Mouse (Mus musculus): Measurements from ENCODE around the gene 4930562C15Rik. TPM values are rescaled to one million over a fixed set of nuclear protein-coding genes. Genes with fewer than 3 reads are reported as not detected.
A peak's percentile ranks its signal among the peaks of the same experiment; 100 is the strongest.

Gene 4930562C15Rik
- polyA plus RNA-seq, 1 experiment from 2014 or later = 0.14 TPM

- Histone ChIP-seq H3K36me3 (replicated peaks) (no peaks in the 10 kb centered on the region), H3K27me3 (no peaks in the 10 kb centered on the region), H3K27ac (replicated peaks) (no peak overlapping the region), H3K9me3 (replicated peaks) (no peaks in the 10 kb centered on the region), H3K9ac (no peak overlapping the region), H3K4me1 (replicated peaks) (peaks cover 19% of the 10 kb centered on the region), H3K4me2 (peak overlapping the region; percentile 19; the same call in 1 of the 2 replicates), H3K4me3 (replicated peaks) (no peak overlapping the region)
- peak; percentile 52 for ATAC-seq (ENCODE audit: insufficient read depth)
- WGBS (ENCODE audit: insufficient replicate concordance) = 41% methylated on average over 15 of the region's 15 CpGs
Observed at GRCm38 (mm10) chr16:4831650-4832419, 3.4 kb upstream of the 4930562C15Rik start.

GRCm38 (mm10) chr16:4833858-4834257 lies 1.4 kb upstream of the 4930562C15Rik start:
- no peak for ATAC-seq (ENCODE audit: insufficient read depth)
- Histone ChIP-seq H3K27me3 (no peaks in the 10 kb centered on the region), H3K36me3 (replicated peaks) (no peaks in the 10 kb centered on the region), H3K9ac (no peak overlapping the region), H3K4me1 (replicated peaks) (peaks cover 16% of the 10 kb centered on the region), H3K9me3 (replicated peaks) (no peaks in the 10 kb centered on the region), H3K27ac (replicated peaks) (no peak overlapping the region), H3K4me2 (no peak overlapping the region), H3K4me3 (replicated peaks) (no peak overlapping the region)
- 51% methylated on average over 2 of the region's 2 CpGs for WGBS (ENCODE audit: insufficient replicate concordance)

- Histone ChIP-seq H3K36me3 (replicated peaks) (no peaks in the 10 kb centered on the region), H3K9ac (no peak overlapping the region), H3K27ac (replicated peaks) (no peak overlapping the region), H3K4me1 (replicated peaks) (no peaks in the 10 kb centered on the region), H3K9me3 (replicated peaks) (no peaks in the 10 kb centered on the region), H3K4me3 (replicated peaks) (no peak overlapping the region), H3K27me3 (no peaks in the 10 kb centered on the region), H3K4me2 (no peak overlapping the region)
- ATAC-seq (ENCODE audit: insufficient read depth) = no peak
- WGBS (ENCODE audit: insufficient replicate concordance) = 63% methylated on average over 3 of the region's 3 CpGs
Observed at GRCm38 (mm10) chr16:4837631-4838030, 2.4 kb downstream of the 4930562C15Rik start.

DNA sequence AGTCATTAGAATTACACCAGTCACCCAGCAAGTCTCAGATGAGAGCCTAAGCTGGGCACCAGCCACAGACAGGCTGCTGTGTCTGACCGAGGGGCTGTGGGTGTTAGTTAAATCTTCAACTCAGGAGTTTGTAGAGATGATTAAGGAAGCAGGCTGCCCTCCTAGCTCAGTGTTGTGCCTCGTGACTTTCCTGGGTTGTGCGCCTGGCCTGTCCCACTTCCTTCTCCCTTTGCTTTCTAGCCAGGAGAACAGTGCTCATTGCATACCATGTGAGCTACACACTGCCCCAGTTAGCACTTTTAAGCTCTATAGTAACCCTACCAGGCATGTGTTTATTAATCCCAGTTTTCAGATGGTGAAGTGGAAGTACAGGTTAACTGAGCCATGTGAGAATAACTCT lies 4.3 kb downstream of the 4930562C15Rik start:
- Histone ChIP-seq H3K9me3 (replicated peaks) (no peaks in the 10 kb centered on the region), H3K4me2 (no peak overlapping the region), H3K36me3 (replicated peaks) (no peaks in the 10 kb centered on the region), H3K4me1 (replicated peaks) (no peaks in the 10 kb centered on the region), H3K27ac (replicated peaks) (no peak overlapping the region), H3K9ac (no peak overlapping the region), H3K4me3 (replicated peaks) (no peak overlapping the region), H3K27me3 (no peaks in the 10 kb centered on the region)
- no peak for ATAC-seq (ENCODE audit: insufficient read depth)
- WGBS (ENCODE audit: insufficient replicate concordance) = 38% methylated on average over 3 of the region's 3 CpGs

DNA sequence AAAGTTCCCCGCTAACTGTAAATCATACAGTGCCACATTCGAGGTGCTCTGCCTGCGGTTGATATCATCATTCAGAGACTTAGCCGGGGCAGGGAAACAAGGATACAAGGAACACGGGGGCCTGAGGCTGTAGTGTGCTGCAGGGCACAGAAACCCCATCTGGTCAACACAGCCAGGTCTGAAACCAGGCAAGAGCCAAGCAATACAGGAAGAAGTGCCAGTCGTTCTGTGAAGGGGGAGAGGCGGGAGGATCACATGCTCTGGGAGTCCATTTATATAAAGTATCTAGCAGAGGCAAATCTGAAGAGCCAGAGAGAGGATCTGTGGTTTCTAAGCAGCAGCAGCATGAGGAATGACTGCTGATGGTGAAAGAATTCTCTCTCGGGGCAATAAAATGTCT lies 5.0 kb downstream of the 4930562C15Rik start:
- no peaks in the 10 kb centered on the region for H3K36me3 ChIP-seq (replicated peaks)
- no peak overlapping the region for H3K4me3 ChIP-seq (replicated peaks)
- H3K9me3 ChIP-seq (replicated peaks) = no peaks in the 10 kb centered on the region
- no peak overlapping the region for H3K4me2 ChIP-seq
- no peak overlapping the region for H3K27ac ChIP-seq (replicated peaks)
- ATAC-seq (ENCODE audit: insufficient read depth) = no peak
- WGBS (ENCODE audit: insufficient replicate concordance) = 59% methylated on average over 8 of the region's 8 CpGs
- H3K9ac ChIP-seq = no peak overlapping the region
- no peaks in the 10 kb centered on the region for H3K27me3 ChIP-seq
- no peaks in the 10 kb centered on the region for H3K4me1 ChIP-seq (replicated peaks)

DNA sequence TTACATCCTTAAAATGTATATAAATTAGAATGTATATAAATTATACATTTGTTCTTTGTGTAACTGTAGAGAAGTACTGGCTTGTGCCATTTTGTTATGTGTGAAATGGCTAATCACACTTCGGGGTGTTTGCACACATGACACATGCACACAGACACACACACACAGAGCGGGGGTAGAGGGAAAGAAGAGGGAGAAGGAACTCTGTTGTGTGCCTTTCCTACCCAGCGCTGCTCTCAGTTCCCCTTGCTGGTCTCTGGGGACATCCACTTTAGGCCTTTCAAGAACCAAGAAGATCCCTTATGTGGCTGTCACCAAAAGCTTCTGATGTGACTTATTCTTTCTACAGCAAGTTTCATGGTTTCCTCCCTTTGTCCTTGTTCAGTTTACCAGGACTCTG lies 11.8 kb downstream of the 4930562C15Rik start:
- H3K9ac ChIP-seq = no peak overlapping the region
- H3K27me3 ChIP-seq = peaks cover 10% of the 10 kb centered on the region; the same call in 1 of the 2 replicates
- no peak overlapping the region for H3K4me3 ChIP-seq (replicated peaks)
- H3K27ac ChIP-seq (replicated peaks) = no peak overlapping the region
- no peaks in the 10 kb centered on the region for H3K4me1 ChIP-seq (replicated peaks)
- WGBS (ENCODE audit: insufficient replicate concordance) = 66% methylated on average over 3 of the region's 3 CpGs
- no peaks in the 10 kb centered on the region for H3K9me3 ChIP-seq (replicated peaks)
- H3K36me3 ChIP-seq (replicated peaks) = no peaks in the 10 kb centered on the region
- ATAC-seq (ENCODE audit: insufficient read depth) = no peak
- H3K4me2 ChIP-seq = no peak overlapping the region

GRCm38 (mm10) chr16:4848090-4848489 lies 12.9 kb downstream of the 4930562C15Rik start:
- ATAC-seq (ENCODE audit: insufficient read depth) = no peak
- 72% methylated on average over 2 of the region's 2 CpGs for WGBS (ENCODE audit: insufficient replicate concordance)
- no peak overlapping the region for H3K27ac ChIP-seq (replicated peaks)

DNA sequence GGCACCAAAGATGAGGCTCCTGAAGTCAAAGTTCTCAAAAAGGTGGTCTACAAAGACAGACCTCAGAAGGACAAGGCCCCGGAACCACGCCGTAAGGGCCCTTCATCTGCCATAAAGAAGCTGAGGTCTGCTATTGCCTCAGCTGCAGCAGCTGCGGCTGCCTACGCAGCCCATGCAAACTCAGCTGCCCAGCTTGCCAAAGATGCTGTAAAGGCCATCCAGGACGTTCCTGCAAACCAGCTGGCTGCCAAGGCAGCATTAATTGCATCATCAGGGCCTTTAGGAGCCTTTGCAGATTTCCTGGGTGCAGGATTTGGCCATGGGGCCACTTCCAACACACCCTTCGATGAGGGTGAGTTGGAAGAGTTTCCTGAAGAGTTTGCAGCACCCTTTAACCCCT lies 15.1 kb downstream of the 4930562C15Rik start:
- Histone ChIP-seq H3K9me3 (replicated peaks) (no peaks in the 10 kb centered on the region), H3K9ac (no peak overlapping the region), H3K36me3 (replicated peaks) (no peaks in the 10 kb centered on the region), H3K4me2 (no peak overlapping the region), H3K27me3 (peaks cover 22% of the 10 kb centered on the region), H3K4me3 (replicated peaks) (no peak overlapping the region), H3K4me1 (replicated peaks) (no peaks in the 10 kb centered on the region), H3K27ac (replicated peaks) (no peak overlapping the region)
- 66% methylated on average over 7 of the region's 7 CpGs for WGBS (ENCODE audit: insufficient replicate concordance)
- no peak for ATAC-seq (ENCODE audit: insufficient read depth)

More at GRCm38 (mm10) chr16:4848090-4848489, 12.9 kb downstream of the 4930562C15Rik start:
- Histone ChIP-seq H3K9ac (no peak overlapping the region), H3K9me3 (replicated peaks) (no peaks in the 10 kb centered on the region), H3K4me1 (replicated peaks) (no peaks in the 10 kb centered on the region), H3K27me3 (peaks cover 10% of the 10 kb centered on the region; the same call in 1 of the 2 replicates), H3K4me2 (no peak overlapping the region), H3K4me3 (replicated peaks) (no peak overlapping the region), H3K36me3 (replicated peaks) (no peaks in the 10 kb centered on the region)

DNA sequence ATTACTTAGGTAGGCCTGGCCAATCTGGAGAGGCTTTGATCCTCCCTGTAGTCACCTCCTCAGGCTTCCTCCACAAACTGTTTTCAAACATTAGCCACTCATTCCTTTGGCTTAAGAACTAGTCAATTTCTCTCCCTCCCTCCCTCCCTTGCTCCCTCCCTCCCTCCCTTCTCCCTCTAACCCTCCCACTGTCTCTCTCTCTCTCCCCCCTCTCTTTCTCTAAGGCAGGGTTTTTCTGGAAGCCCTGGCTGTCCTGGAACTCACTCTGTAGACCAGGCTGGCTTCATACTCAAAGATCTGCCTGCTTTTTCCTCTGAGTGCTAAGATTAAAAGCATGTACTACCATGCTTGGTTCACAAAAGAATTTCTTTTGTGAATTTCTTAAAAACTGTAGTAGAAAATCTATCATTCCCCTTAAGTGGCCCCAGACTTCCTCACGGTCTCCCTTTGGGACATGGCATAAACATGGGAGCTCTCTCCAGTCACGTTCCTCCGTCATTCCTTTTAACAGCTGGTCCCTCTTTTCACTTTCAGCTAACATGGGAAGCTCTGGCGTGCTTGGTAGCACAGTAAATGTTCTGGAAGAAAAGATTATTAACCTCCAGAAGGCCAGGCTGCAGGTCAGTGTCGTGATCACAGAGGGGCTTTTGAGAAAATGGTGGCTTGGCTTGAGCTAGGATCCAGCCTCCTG lies 15.9 kb downstream of the 4930562C15Rik start:
- H3K27me3 ChIP-seq = peaks cover 22% of the 10 kb centered on the region
- no peaks in the 10 kb centered on the region for H3K36me3 ChIP-seq (replicated peaks)
- 54% methylated on average over 5 of the region's 5 CpGs for WGBS (ENCODE audit: insufficient replicate concordance)
- H3K9me3 ChIP-seq (replicated peaks) = no peaks in the 10 kb centered on the region
- no peak overlapping the region for H3K27ac ChIP-seq (replicated peaks)
- H3K9ac ChIP-seq = no peak overlapping the region
- no peak overlapping the region for H3K4me2 ChIP-seq
- no peaks in the 10 kb centered on the region for H3K4me1 ChIP-seq (replicated peaks)
- no peak overlapping the region for H3K4me3 ChIP-seq (replicated peaks)
- no peak for ATAC-seq (ENCODE audit: insufficient read depth)

- ATAC-seq (ENCODE audit: insufficient read depth) = no peak
- WGBS (ENCODE audit: insufficient replicate concordance) = 46% methylated on average over 5 of the region's 5 CpGs
- no peaks in the 10 kb centered on the region for H3K9me3 ChIP-seq (replicated peaks)
- no peak overlapping the region for H3K4me2 ChIP-seq
- H3K36me3 ChIP-seq (replicated peaks) = no peaks in the 10 kb centered on the region
- H3K9ac ChIP-seq = no peak overlapping the region
- H3K27me3 ChIP-seq = peaks cover 27% of the 10 kb centered on the region
- H3K27ac ChIP-seq (replicated peaks) = no peak overlapping the region
- no peak overlapping the region for H3K4me3 ChIP-seq (replicated peaks)
- H3K4me1 ChIP-seq (replicated peaks) = no peaks in the 10 kb centered on the region
Observed at GRCm38 (mm10) chr16:4855046-4855650, 19.9 kb downstream of the 4930562C15Rik start.

- peaks cover 8% of the 10 kb centered on the region; the same call in 1 of the 2 replicates for H3K27me3 ChIP-seq
- H3K36me3 ChIP-seq (replicated peaks) = no peaks in the 10 kb centered on the region
- H3K4me2 ChIP-seq = no peak overlapping the region
- 35% methylated on average over 10 of the region's 10 CpGs for WGBS (ENCODE audit: insufficient replicate concordance)
- no peak overlapping the region for H3K27ac ChIP-seq (replicated peaks)
- H3K9ac ChIP-seq = no peak overlapping the region
- H3K4me3 ChIP-seq (replicated peaks) = no peak overlapping the region
- H3K9me3 ChIP-seq (replicated peaks) = no peaks in the 10 kb centered on the region
- no peaks in the 10 kb centered on the region for H3K4me1 ChIP-seq (replicated peaks)
- ATAC-seq (ENCODE audit: insufficient read depth) = no peak
Observed at GRCm38 (mm10) chr16:4861392-4861791, 26.2 kb downstream of the 4930562C15Rik start.

All from liver, embryonic 15.5 days (tissue).